Mouse (Mus musculus) liver, embryonic 12.5 days (tissue): ENCODE results near the gene Rdx. TPM values are rescaled to one million over a fixed set of nuclear protein-coding genes. Genes with fewer than 3 reads are reported as not detected.

Source experiments
- ATAC-seq: fragments of 200-750 bp; cut with Nextera tagmentation; 2 replicates; pipeline ENCODE4 v1.8.0; 2017; ENCODE audit warnings: moderate number of reproducible peaks, mild to moderate bottlenecking, moderate library complexity
- H3K27ac ChIP-seq: fragments of 300-500 bp; sonication (generic); 2 replicates; pipeline ENCODE4 v1.5.1; 2016; ENCODE audit warnings: mild to moderate bottlenecking
- H3K27me3 ChIP-seq: fragments of 300-500 bp; sonication (generic); replicated peaks from 2 replicates; pipeline ENCODE4 v1.6.1; 2016; ENCODE audit warnings: mild to moderate bottlenecking, moderate library complexity
- H3K36me3 ChIP-seq: fragments of 300-500 bp; sonication (generic); 2 replicates; pipeline ENCODE4 v1.6.1; 2016; ENCODE audit warnings: mild to moderate bottlenecking, moderate library complexity
- H3K4me1 ChIP-seq: fragments of 300-500 bp; sonication (generic); 2 replicates; pipeline ENCODE4 v1.6.1; 2016
- H3K4me2 ChIP-seq: fragments of 300-500 bp; sonication (generic); 2 replicates; pipeline ENCODE4 v1.6.1; 2016; ENCODE audit warnings: mild to moderate bottlenecking, moderate library complexity
- H3K4me3 ChIP-seq: fragments of 300-500 bp; sonication (generic); 2 replicates; pipeline ENCODE4 v1.5.1; 2016; ENCODE audit warnings: mild to moderate bottlenecking, moderate library complexity
- H3K9ac ChIP-seq: fragments of 300-500 bp; sonication (generic); 2 replicates; pipeline ENCODE4 v1.6.1; 2016; ENCODE audit warnings: mild to moderate bottlenecking, moderate library complexity
- H3K9me3 ChIP-seq: fragments of 300-500 bp; sonication (generic); replicated peaks from 2 replicates; pipeline ENCODE4 v1.6.1; 2016; ENCODE audit warnings: mild to moderate bottlenecking, moderate library complexity
- WGBS: fragments of 180-500 bp; shearing (Covaris S2); methylation state at CpG from one replicate; pipeline ENCODE4 v1.1.7; 2016; ENCODE audit not compliant: insufficient replicate concordance; 5-methylcytosine and 5-hydroxymethylcytosine counted together
- polyA plus RNA-seq: library from polyadenylated mRNA; unstranded; fragments of >200 nt; fragmentation: Nextera tagmentation; extraction: Ambion mirVana; gene quantifications from 2 replicates; pipeline ENCODE4 v1.2.1, GENCODE M21; 2016

Gene Rdx
- polyA plus RNA-seq: 91.0 and 95.6 TPM in 2 replicates

DNA sequence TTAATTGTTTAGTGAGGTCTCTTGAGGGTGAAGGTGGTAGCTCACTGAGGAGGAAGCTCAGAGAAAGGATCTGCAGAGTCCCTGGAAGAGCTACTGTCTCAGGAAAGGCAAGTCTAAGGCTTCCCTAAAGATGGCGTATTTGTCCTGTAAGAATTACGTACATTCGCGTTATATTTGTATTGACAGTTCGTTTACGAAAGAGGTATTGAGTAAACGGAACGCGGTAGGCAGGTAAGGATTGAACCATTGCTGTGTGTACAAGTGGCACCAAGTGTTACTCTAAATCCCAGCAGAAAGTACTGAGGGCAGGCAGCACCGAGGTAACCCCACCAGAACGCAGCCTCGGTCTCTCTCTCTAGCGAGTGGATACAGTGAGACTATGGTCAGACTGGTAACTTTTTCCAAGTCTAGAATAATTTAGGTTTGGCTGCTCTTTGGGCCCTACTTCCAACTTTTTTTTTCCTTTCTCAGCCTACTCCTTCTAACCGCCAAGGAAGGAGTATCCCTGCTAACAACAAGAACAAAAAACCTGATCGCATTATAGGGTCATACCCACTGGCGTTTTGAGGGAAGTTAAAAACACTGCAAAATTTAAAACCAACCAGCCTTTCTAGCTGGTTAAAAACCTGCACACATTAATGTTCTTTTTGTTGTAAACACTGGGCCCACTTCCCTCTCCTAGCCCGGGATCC, at the start of gene Rdx:
TSS of gene Rdx (plus strand) at position 45 of the 692 bp plus-strand sequence.
- H3K27me3 ChIP-seq: no peaks in the 10 kb centered on the region
- WGBS: 3% methylated on average over 17 of the region's 17 CpGs
- H3K9me3 ChIP-seq: no peaks in the 10 kb centered on the region
- peak within 1 kb of the TSS; percentile 95 for H3K9ac ChIP-seq
- ATAC-seq: peak; percentile 14; the same call in 1 of the 2 replicates
- H3K4me3 ChIP-seq: peak within 1 kb of the TSS; percentile 94
- peaks cover 37% of the 10 kb centered on the region for H3K4me1 ChIP-seq
- H3K4me2 ChIP-seq: peak within 1 kb of the TSS; percentile 89
- H3K27ac ChIP-seq: peak within 1 kb of the TSS; percentile 94
- H3K36me3 ChIP-seq: no peaks in the 10 kb centered on the region

- H3K36me3 ChIP-seq: no peaks in the 10 kb centered on the region
- WGBS: 47% methylated on average over 4 of the region's 4 CpGs
- no peak overlapping the region for H3K4me2 ChIP-seq
- H3K4me3 ChIP-seq: no peak overlapping the region
- H3K9me3 ChIP-seq: no peaks in the 10 kb centered on the region
- H3K4me1 ChIP-seq: no peaks in the 10 kb centered on the region
- no peak overlapping the region for H3K9ac ChIP-seq
- no peak overlapping the region for H3K27ac ChIP-seq
- no peak for ATAC-seq
- no peaks in the 10 kb centered on the region for H3K27me3 ChIP-seq
Observed at GRCm38 (mm10) chr9:52003501-52003900, 43.5 kb upstream of the Rdx start.

DNA sequence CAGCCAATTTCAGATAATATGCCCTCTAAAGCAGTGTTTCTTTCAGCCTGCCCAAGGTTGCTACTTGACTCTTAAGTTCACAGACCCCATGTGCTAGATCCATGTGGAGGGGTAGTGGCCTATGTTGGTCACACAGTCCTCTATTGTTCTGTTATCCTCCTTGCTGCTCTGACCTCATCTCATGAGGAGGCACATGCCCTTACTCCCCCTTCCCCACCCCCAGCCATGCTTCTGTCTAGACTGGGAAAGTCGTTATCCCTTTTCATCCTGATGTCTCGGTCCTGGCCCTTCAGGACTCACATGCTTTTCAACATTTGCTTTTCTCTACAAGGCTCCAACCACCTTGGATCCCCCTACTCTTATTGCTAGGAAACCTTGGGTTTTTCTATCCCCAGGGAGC, 39.6 kb upstream of the Rdx start:
- WGBS: 49% methylated on average over 2 of the region's 2 CpGs
- H3K27me3 ChIP-seq: no peaks in the 10 kb centered on the region
- H3K27ac ChIP-seq: no peak overlapping the region
- ATAC-seq: no peak
- no peak overlapping the region for H3K4me2 ChIP-seq
- H3K36me3 ChIP-seq: no peaks in the 10 kb centered on the region
- H3K4me1 ChIP-seq: no peaks in the 10 kb centered on the region
- H3K4me3 ChIP-seq: no peak overlapping the region
- H3K9me3 ChIP-seq: no peaks in the 10 kb centered on the region
- no peak overlapping the region for H3K9ac ChIP-seq

GRCm38 (mm10) chr9:52008511-52008910, 38.5 kb upstream of the Rdx start:
- 69% methylated on average over 1 of the region's 1 CpGs for WGBS
- ATAC-seq: no peak
- Histone ChIP-seq H3K9ac (no peak overlapping the region), H3K4me1 (no peaks in the 10 kb centered on the region), H3K4me2 (no peak overlapping the region), H3K36me3 (no peaks in the 10 kb centered on the region), H3K9me3 (no peaks in the 10 kb centered on the region), H3K4me3 (no peak overlapping the region), H3K27me3 (no peaks in the 10 kb centered on the region), H3K27ac (no peak overlapping the region)

- Histone ChIP-seq H3K4me2 (no peak overlapping the region), H3K27me3 (no peaks in the 10 kb centered on the region), H3K9me3 (no peaks in the 10 kb centered on the region), H3K36me3 (no peaks in the 10 kb centered on the region), H3K27ac (no peak overlapping the region), H3K4me1 (no peaks in the 10 kb centered on the region), H3K9ac (no peak overlapping the region), H3K4me3 (no peak overlapping the region)
- WGBS: 75% methylated on average over 1 of the region's 1 CpGs
- no peak for ATAC-seq
Observed at GRCm38 (mm10) chr9:52012311-52012710, 34.7 kb upstream of the Rdx start.

DNA sequence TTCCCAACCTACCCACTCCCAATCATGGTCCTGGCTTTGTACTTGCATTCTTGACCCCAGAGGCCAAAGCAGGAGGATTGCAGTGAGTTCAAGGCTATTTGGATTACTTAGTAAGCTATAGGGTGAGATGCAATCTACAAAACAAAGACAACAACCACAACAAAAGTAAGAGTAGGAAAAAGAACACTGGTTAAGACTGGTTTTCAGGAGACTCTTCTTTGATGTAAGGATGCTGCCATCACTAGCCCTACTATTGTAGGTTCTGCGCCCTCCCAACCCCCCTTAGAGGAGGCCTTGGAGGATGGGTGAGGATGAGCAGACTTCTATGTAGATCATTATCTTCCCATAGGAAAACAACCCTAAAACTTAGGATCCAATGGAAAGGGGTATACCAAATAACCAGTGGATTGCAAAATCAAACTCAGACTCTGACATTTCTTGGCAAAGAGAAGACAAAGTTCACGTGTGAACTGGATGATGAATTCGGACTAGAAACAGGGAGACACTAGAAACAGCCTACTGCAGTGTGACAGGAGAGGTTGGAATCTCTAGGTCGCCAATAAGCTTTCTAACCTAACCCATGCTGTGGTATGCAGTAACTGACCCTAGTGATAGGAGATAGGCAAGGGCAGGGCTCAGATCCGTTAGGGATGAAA, 34.1 kb upstream of the Rdx start:
- 54% methylated on average over 5 of the region's 5 CpGs for WGBS
- no peak overlapping the region for H3K4me3 ChIP-seq
- no peak overlapping the region for H3K9ac ChIP-seq
- no peaks in the 10 kb centered on the region for H3K36me3 ChIP-seq
- no peaks in the 10 kb centered on the region for H3K4me1 ChIP-seq
- no peak overlapping the region for H3K4me2 ChIP-seq
- H3K9me3 ChIP-seq: no peaks in the 10 kb centered on the region
- no peak for ATAC-seq
- H3K27me3 ChIP-seq: no peaks in the 10 kb centered on the region
- H3K27ac ChIP-seq: no peak overlapping the region

DNA sequence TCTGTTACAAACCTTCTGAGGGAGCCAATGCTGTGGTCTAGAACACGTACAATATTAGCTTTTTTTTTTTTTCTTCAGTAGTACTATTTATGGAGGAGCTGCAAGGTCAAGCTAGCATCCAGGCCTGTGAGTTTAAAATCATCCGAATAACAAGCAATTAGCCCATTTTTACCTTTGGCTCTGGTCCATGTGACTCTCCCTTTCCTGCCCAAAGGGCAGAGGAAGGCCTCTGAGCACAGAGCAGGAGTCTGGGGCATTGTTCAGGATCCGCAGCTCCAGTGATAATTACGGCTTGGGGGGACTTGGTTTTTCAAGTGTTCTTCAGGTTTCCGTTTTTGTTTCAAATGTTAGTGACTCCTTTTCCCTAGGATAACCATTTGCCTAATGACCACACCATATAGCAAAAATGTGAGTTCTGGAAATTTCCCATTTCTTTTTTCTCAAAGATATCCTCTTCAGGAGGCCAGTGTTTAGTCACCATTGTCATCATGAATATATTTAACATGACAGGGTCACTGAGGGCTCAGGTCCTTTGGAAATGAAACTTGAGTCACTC, 33.0 kb upstream of the Rdx start:
- no peaks in the 10 kb centered on the region for H3K27me3 ChIP-seq
- no peaks in the 10 kb centered on the region for H3K4me1 ChIP-seq
- H3K9me3 ChIP-seq: no peaks in the 10 kb centered on the region
- no peak overlapping the region for H3K27ac ChIP-seq
- H3K36me3 ChIP-seq: no peaks in the 10 kb centered on the region
- H3K9ac ChIP-seq: no peak overlapping the region
- 55% methylated on average over 5 of the region's 5 CpGs for WGBS
- no peak overlapping the region for H3K4me2 ChIP-seq
- H3K4me3 ChIP-seq: no peak overlapping the region
- ATAC-seq: no peak

GRCm38 (mm10) chr9:52017091-52017490, 29.9 kb upstream of the Rdx start:
- no peak overlapping the region for H3K4me3 ChIP-seq
- ATAC-seq: no peak
- 52% methylated on average over 3 of the region's 3 CpGs for WGBS
- no peaks in the 10 kb centered on the region for H3K4me1 ChIP-seq
- H3K4me2 ChIP-seq: no peak overlapping the region
- no peak overlapping the region for H3K9ac ChIP-seq
- H3K27me3 ChIP-seq: no peaks in the 10 kb centered on the region
- H3K36me3 ChIP-seq: no peaks in the 10 kb centered on the region
- H3K27ac ChIP-seq: no peak overlapping the region
- no peaks in the 10 kb centered on the region for H3K9me3 ChIP-seq

GRCm38 (mm10) chr9:52017824-52018223, 29.1 kb upstream of the Rdx start:
- H3K4me3 ChIP-seq: no peak overlapping the region
- no peak overlapping the region for H3K9ac ChIP-seq
- H3K27ac ChIP-seq: no peak overlapping the region
- no peak for ATAC-seq
- H3K4me1 ChIP-seq: no peaks in the 10 kb centered on the region
- H3K9me3 ChIP-seq: no peaks in the 10 kb centered on the region
- H3K36me3 ChIP-seq: no peaks in the 10 kb centered on the region
- WGBS: 65% methylated on average over 2 of the region's 2 CpGs
- H3K4me2 ChIP-seq: no peak overlapping the region
- H3K27me3 ChIP-seq: no peaks in the 10 kb centered on the region

DNA sequence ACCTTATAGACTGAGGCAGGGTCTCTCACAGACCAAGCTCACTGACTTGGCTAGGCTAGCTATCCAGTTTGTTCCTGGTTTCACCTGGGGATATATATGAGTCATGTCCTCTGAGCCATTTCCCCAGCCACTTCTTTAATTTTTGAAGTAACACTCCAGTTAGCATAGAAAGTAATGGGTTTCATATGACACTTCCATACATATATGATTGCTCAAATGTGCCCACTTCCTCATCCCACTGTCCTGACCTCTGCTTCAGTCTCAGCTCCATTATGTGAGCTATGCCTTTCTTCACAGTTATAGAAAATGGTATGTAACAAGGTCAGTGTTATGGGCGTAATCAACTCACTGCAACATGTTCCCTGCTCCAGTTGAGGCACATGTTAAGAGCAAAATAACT, 28.5 kb upstream of the Rdx start:
- H3K9ac ChIP-seq: no peak overlapping the region
- H3K4me1 ChIP-seq: no peaks in the 10 kb centered on the region
- H3K27me3 ChIP-seq: no peaks in the 10 kb centered on the region
- H3K4me3 ChIP-seq: no peak overlapping the region
- no peak overlapping the region for H3K27ac ChIP-seq
- no peak for ATAC-seq
- no peaks in the 10 kb centered on the region for H3K36me3 ChIP-seq
- WGBS: 66% methylated on average over 1 of the region's 1 CpGs
- H3K4me2 ChIP-seq: no peak overlapping the region
- no peaks in the 10 kb centered on the region for H3K9me3 ChIP-seq

DNA sequence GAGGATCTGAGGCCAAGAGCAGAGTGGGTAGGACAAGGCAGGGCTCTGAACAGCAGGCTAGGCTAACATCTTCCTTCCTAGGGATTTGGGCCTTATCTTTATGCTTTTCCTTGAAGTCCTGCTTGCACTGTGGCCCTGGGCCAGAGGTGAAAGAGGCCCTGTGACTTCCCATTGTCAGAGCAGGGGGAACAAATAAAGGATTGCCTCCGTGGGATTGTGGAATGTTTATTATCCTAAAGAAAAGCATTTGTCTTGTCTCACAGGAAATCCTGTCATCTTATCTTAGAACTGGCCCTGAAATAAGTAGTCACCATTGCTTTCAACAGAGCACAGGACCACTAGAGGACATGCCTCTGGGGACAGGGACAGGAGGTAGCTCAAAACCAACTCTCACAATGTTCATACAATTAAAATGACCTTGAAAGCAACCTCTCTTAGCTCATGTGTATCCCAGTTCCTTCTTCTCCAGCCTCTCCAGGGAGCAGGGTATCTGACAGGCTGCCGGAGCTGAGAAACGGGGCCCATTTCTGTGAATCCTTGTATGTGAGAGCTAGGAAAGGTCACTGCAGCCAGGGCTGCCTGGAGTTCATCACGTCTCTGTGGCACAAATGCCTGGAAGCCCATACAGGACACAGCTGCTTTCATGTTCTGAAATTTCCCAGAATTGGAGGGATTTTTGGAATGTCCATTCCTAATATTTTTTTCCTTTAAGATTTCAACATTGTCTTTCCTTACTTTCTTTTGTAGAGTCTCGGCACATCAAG, 19.5 kb upstream of the Rdx start:
- no peaks in the 10 kb centered on the region for H3K9me3 ChIP-seq
- peak overlapping the region; percentile 54; the same call in 1 of the 2 replicates for H3K27ac ChIP-seq
- ATAC-seq: no peak
- H3K4me1 ChIP-seq: peaks cover 11% of the 10 kb centered on the region
- no peak overlapping the region for H3K4me3 ChIP-seq
- no peaks in the 10 kb centered on the region for H3K27me3 ChIP-seq
- H3K9ac ChIP-seq: no peak overlapping the region
- WGBS: 54% methylated on average over 5 of the region's 5 CpGs
- no peaks in the 10 kb centered on the region for H3K36me3 ChIP-seq
- H3K4me2 ChIP-seq: no peak overlapping the region
